Mouse (Mus musculus) hindbrain, embryonic 14.5 days (tissue): ENCODE results near the gene Pdia3. TPM values are rescaled to one million over a fixed set of nuclear protein-coding genes. Genes with fewer than 3 reads are reported as not detected.
"Not testable (repeated sequence)": the region's sequence is repeated elsewhere in the genome, so short reads cannot be mapped to it uniquely, and the experiment has no call there.

Experiments used
- ATAC-seq: fragments of 200-750 bp; cut with Nextera tagmentation; 2 replicates; pipeline ENCODE4 v1.8.0; 2017; ENCODE audit warnings: moderate number of reproducible peaks, mild to moderate bottlenecking, moderate TSS enrichment, moderate library complexity; ENCODE audit not compliant: low FRiP score
- DNase-seq: peaks from one replicate; pipeline ENCODE4 v3.0.0-alpha.2; 2015; ENCODE audit warnings: low spot score
- H3K27ac ChIP-seq: fragments of 300-500 bp; sonication (generic); 2 replicates; pipeline ENCODE4 v1.5.1; 2014; ENCODE audit warnings: mild to moderate bottlenecking, moderate library complexity
- H3K27me3 ChIP-seq: fragments of 300-500 bp; sonication (generic); 2 replicates; pipeline ENCODE4 v1.6.1; 2014; ENCODE audit warnings: mild to moderate bottlenecking, low read length, mixed read lengths; ENCODE audit not compliant: control insufficient read depth, insufficient read depth
- H3K36me3 ChIP-seq: fragments of 300-500 bp; sonication (generic); replicated peaks from 2 replicates; pipeline ENCODE4 v1.6.1; 2014; ENCODE audit not compliant: control insufficient read depth, insufficient read depth
- H3K4me1 ChIP-seq: fragments of 300-500 bp; sonication (generic); replicated peaks from 2 replicates; pipeline ENCODE4 v1.6.1; 2014; ENCODE audit warnings: antibody characterized with exemption, low read length, mixed read lengths; ENCODE audit not compliant: control insufficient read depth, insufficient read depth
- H3K4me2 ChIP-seq: fragments of 300-500 bp; sonication (generic); replicated peaks from 2 replicates; pipeline ENCODE4 v1.6.1; 2014; ENCODE audit warnings: mild to moderate bottlenecking, moderate library complexity
- H3K4me3 ChIP-seq: fragments of 300-500 bp; sonication (generic); replicated peaks from 2 replicates; pipeline ENCODE4 v1.5.1; 2014; ENCODE audit warnings: mild to moderate bottlenecking, low read length
- H3K9ac ChIP-seq: fragments of 300-500 bp; sonication (generic); 2 replicates; pipeline ENCODE4 v1.6.1; 2014
- H3K9me3 ChIP-seq: fragments of 300-500 bp; sonication (generic); 2 replicates; pipeline ENCODE4 v1.6.1; 2016; ENCODE audit warnings: low read length; ENCODE audit not compliant: control insufficient read depth
- WGBS: fragments of 180-500 bp; shearing (Covaris S2); extraction: QIAGEN DNeasy Blood & Tissue Kit; methylation state at CpG from one replicate; pipeline ENCODE4 v1.1.7; 2014; 5-methylcytosine and 5-hydroxymethylcytosine counted together
- polyA plus RNA-seq: library from polyadenylated mRNA; unstranded; fragments of >200 nt; fragmentation: Nextera tagmentation; extraction: Ambion mirVana; gene quantifications from 2 replicates; pipeline ENCODE4 v1.2.1, GENCODE M21; 2014

The Pdia3 gene
- polyA plus RNA-seq: 268 and 307 TPM in 2 replicates

GRCm38 (mm10) chr2:121413387-121414042 lies at the start of gene Pdia3, which contains the start of gene Catsper2:
Pdia3 (plus strand) TSS chr2:121413775.
Catsper2 (minus strand) TSS chr2:121413792.
- ATAC-seq (peak; percentile 99), DNase-seq (peak; percentile 95)
- no peaks in the 10 kb centered on the region for H3K27me3 ChIP-seq
- H3K9ac ChIP-seq: peak within 1 kb of the TSS; percentile 99
- H3K9me3 ChIP-seq: no peaks in the 10 kb centered on the region
- WGBS: under 1% methylated on average over 66 of the region's 68 CpGs
- peak within 1 kb of the TSS; percentile 98 for H3K27ac ChIP-seq
- H3K36me3 ChIP-seq: peaks cover 18% of the 10 kb centered on the region
- H3K4me1 ChIP-seq: peaks cover 26% of the 10 kb centered on the region
- H3K4me3 ChIP-seq: peak within 1 kb of the TSS; percentile 99
- peak within 1 kb of the TSS; percentile 62 for H3K4me2 ChIP-seq

GRCm38 (mm10) chr2:121368831-121369230 lies 44.7 kb upstream of the Pdia3 start:
- Histone ChIP-seq H3K27me3 (no peaks in the 10 kb centered on the region), H3K4me3 (no peak overlapping the region), H3K4me2 (no peak overlapping the region), H3K9me3 (no peaks in the 10 kb centered on the region), H3K36me3 (no peaks in the 10 kb centered on the region; the same call in 1 of the 2 replicates), H3K4me1 (no peaks in the 10 kb centered on the region), H3K27ac (no peak overlapping the region), H3K9ac (no peak overlapping the region)
- no peak for DNase-seq
- 88% methylated on average over 2 of the region's 2 CpGs for WGBS
- no peak for ATAC-seq

DNA sequence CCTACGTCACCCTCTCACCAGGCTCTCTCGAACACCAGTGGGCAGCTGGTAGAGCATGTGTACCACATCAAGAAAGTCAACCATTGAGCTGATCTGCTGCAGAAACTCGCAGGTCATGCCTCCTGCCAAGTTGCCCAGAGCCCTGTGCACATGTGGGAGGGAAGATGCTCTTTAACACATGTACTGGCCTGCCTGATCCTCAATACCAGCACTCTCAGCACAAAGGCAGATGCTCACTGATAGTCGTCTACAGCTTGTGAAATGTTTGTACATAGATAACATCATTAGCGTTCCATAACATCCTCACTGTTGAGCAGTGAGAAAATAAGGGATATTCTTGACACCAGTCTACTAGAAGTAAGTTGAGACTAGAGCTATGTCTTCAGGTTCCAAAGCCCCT lies 42.7 kb upstream of the Pdia3 start:
- 88% methylated on average over 5 of the region's 5 CpGs for WGBS
- DNase-seq (no peak), ATAC-seq (no peak)
- Histone ChIP-seq H3K9me3 (no peaks in the 10 kb centered on the region), H3K36me3 (no peaks in the 10 kb centered on the region), H3K4me1 (no peaks in the 10 kb centered on the region), H3K27ac (no peak overlapping the region), H3K4me3 (no peak overlapping the region), H3K9ac (no peak overlapping the region), H3K4me2 (no peak overlapping the region), H3K27me3 (no peaks in the 10 kb centered on the region)

DNA sequence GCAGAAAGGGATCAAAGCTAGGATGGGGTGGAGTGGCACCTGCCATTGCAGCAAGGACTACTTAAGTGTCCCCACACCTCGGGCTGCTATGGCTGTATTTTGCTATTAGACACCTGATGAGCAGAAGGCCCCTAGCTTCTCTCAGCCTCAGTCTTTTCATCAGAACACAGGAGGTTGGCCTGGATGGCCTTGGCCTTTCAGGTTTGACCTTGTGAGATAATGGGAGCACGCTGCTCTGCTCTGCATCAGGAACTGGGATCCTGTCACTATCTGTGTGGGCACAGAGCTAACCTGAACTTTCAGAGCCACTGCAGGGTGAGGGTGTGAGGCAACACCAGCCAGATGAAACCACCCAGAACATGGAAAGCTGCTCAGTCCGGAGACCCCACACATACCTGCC lies 41.3 kb upstream of the Pdia3 start:
- 95% methylated on average over 3 of the region's 3 CpGs for WGBS
- no peaks in the 10 kb centered on the region for H3K36me3 ChIP-seq
- H3K4me1 ChIP-seq: no peaks in the 10 kb centered on the region
- H3K4me2 ChIP-seq: no peak overlapping the region
- H3K27me3 ChIP-seq: no peaks in the 10 kb centered on the region
- no peak for ATAC-seq
- H3K9ac ChIP-seq: no peak overlapping the region
- H3K9me3 ChIP-seq: no peaks in the 10 kb centered on the region
- H3K4me3 ChIP-seq: no peak overlapping the region
- no peak overlapping the region for H3K27ac ChIP-seq
- no peak for DNase-seq

- Histone ChIP-seq H3K9me3 (no peaks in the 10 kb centered on the region), H3K4me1 (no peaks in the 10 kb centered on the region), H3K36me3 (no peaks in the 10 kb centered on the region), H3K9ac (no peak overlapping the region), H3K27ac (no peak overlapping the region), H3K4me3 (no peak overlapping the region), H3K27me3 (no peaks in the 10 kb centered on the region), H3K4me2 (no peak overlapping the region)
- ATAC-seq: no peak
- no peak for DNase-seq
- 65% methylated on average over 2 of the region's 2 CpGs for WGBS
Observed at GRCm38 (mm10) chr2:121374766-121375165, 38.8 kb upstream of the Pdia3 start.

- DNase-seq, H3K4me3 ChIP-seq, H3K4me1 ChIP-seq, ATAC-seq, H3K27me3 ChIP-seq, H3K9ac ChIP-seq, H3K9me3 ChIP-seq, H3K27ac ChIP-seq, H3K36me3 ChIP-seq, H3K4me2 ChIP-seq: not testable (repeated sequence)
- 97% methylated on average over 15 of the region's 17 CpGs for WGBS
Observed at GRCm38 (mm10) chr2:121386961-121387575, 26.5 kb upstream of the Pdia3 start, which contains the start of gene Strc. Strc (minus strand) TSS chr2:121387168.

GRCm38 (mm10) chr2:121396624-121397023 lies 17.0 kb upstream of the Pdia3 start:
- no peaks in the 10 kb centered on the region for H3K4me1 ChIP-seq
- no peak overlapping the region for H3K4me2 ChIP-seq

GRCm38 (mm10) chr2:121403296-121403695 lies 10.3 kb upstream of the Pdia3 start:
- Histone ChIP-seq H3K27me3 (no peaks in the 10 kb centered on the region), H3K27ac (no peak overlapping the region), H3K36me3 (no peaks in the 10 kb centered on the region; the same call in 1 of the 2 replicates), H3K4me3 (no peak overlapping the region), H3K4me2 (no peak overlapping the region), H3K9ac (no peak overlapping the region), H3K9me3 (no peaks in the 10 kb centered on the region), H3K4me1 (no peaks in the 10 kb centered on the region)
- ATAC-seq (no peak), DNase-seq (no peak)

More at GRCm38 (mm10) chr2:121396624-121397023, 17.0 kb upstream of the Pdia3 start:
- Histone ChIP-seq H3K9ac (no peak overlapping the region), H3K36me3 (peaks cover 5% of the 10 kb centered on the region; the same call in 1 of the 2 replicates), H3K27ac (no peak overlapping the region), H3K27me3 (no peaks in the 10 kb centered on the region), H3K4me3 (no peak overlapping the region), H3K9me3 (no peaks in the 10 kb centered on the region)
- ATAC-seq: no peak
- DNase-seq: peak; percentile 91
- 15% methylated on average over 8 of the region's 8 CpGs for WGBS

DNA sequence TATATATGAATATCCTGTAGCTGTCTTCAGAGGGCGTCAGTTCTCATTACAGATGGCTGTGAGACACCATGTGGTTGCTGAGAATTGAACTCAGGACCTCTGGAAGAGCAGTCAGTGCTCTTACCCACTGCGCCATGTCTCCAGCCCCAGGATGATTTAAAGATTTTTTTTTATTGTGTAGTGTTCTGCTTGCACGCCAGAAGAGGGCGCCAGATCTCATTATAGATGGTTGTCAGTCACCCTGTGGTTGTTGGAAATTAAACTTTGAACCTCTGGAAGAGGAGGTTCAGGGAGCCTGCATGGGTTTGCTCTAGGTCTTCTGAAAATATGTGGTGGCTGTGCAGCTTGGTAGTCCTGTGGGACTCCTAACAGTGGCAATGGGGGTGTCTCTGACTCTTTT lies 5.4 kb upstream of the Pdia3 start:
- no peak for DNase-seq
- H3K4me1 ChIP-seq: peaks cover 5% of the 10 kb centered on the region; the same call in 1 of the 2 replicates
- H3K4me3 ChIP-seq: no peak overlapping the region
- H3K27me3 ChIP-seq: no peaks in the 10 kb centered on the region
- H3K36me3 ChIP-seq: no peaks in the 10 kb centered on the region; the same call in 1 of the 2 replicates
- 34% methylated on average over 4 of the region's 4 CpGs for WGBS
- H3K9ac ChIP-seq: no peak overlapping the region
- no peak for ATAC-seq
- no peaks in the 10 kb centered on the region for H3K9me3 ChIP-seq
- H3K27ac ChIP-seq: no peak overlapping the region
- no peak overlapping the region for H3K4me2 ChIP-seq
